Mouse (Mus musculus) embryonic fibroblast, embryonic 13.5 days (primary cell): ENCODE measurements around the gene Wdfy3. TPM values are rescaled to one million over a fixed set of nuclear protein-coding genes. Genes with fewer than 3 reads are reported as not detected.

Experiments
- H3K27ac ChIP-seq: 2 replicates; pipeline ENCODE4 v1.5.1; 2012; ENCODE audit warnings: low read length, control low read depth, inconsistent platforms; ENCODE audit not compliant: insufficient read depth
- H3K4me1 ChIP-seq: 2 replicates; pipeline ENCODE4 v1.6.1; 2011; ENCODE audit warnings: low read length; ENCODE audit not compliant: control insufficient read depth, insufficient read depth
- H3K4me3 ChIP-seq: 2 replicates; pipeline ENCODE4 v1.5.1; 2011; ENCODE audit warnings: mild to moderate bottlenecking, control low read depth, low read length; ENCODE audit not compliant: insufficient read depth
- CTCF ChIP-seq: IDR thresholded peaks from 2 replicates; pipeline ENCODE4 v1.5.1; 2011; ENCODE audit warnings: mild to moderate bottlenecking, control low read depth, low read length, moderate library complexity, borderline replicate concordance; ENCODE audit not compliant: insufficient read depth
- POLR2A ChIP-seq: IDR thresholded peaks from 2 replicates; pipeline ENCODE4 v1.6.1; 2011; ENCODE audit warnings: low read depth, mild to moderate bottlenecking, control low read depth, low read length, moderate library complexity
- polyA plus RNA-seq: library from polyadenylated mRNA; stranded (reverse); fragments of >200 nt; gene quantifications from 2 replicates; pipeline ENCODE4 v1.2.4, GENCODE M21; 2011; ENCODE audit warnings: low read depth; ENCODE audit not compliant: missing spikeins, insufficient read length

Wdfy3 gene
- polyA plus RNA-seq, 1 experiment = 38.5 TPM

DNA sequence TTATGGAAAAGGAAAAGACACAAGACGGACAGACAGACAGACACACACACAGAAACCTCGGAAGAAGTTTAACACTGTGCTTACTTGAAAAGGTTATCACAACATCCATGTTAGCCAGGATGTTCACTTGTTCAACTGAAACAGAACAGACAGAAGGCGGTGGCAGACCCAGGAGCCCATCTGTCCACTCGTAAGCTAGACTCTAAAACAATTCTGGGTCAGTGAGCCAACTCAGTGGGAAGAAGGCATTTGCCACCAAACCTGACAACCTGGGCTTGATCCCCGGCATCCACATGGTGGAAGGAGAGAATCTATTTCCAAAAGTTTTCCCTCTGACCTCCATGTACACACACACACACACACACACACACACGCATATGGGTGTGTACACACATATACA lies 237.7 kb downstream of the Wdfy3 start:
- no peak overlapping the region for H3K27ac ChIP-seq
- H3K4me1 ChIP-seq = no peaks in the 10 kb centered on the region
- TF ChIP-seq POLR2A (no peak), CTCF (no peak)
- no peak overlapping the region for H3K4me3 ChIP-seq

DNA sequence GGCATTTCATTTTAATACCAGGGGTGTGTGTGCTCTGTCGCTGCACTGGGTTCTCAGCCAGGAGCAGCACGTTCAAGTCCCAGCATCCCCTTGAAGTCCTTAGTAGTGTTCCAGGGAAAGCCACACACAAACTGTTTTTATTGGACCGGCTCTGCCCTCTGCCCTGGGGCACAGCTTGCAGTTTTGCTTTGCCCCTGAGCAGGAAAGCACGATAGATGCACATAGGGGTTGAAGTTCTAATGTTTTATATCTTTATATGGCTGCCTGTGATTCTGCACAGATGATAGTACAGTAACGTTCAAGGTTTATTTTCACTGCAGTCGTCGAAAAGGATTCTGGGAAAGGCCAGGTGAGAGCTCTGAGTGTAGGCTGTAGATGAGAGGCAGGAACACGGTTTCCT lies 239.5 kb downstream of the Wdfy3 start:
- TF ChIP-seq POLR2A = no peak
- no peak for TF ChIP-seq CTCF
- Histone ChIP-seq H3K4me1 (no peaks in the 10 kb centered on the region), H3K4me3 (no peak overlapping the region), H3K27ac (no peak overlapping the region)

DNA sequence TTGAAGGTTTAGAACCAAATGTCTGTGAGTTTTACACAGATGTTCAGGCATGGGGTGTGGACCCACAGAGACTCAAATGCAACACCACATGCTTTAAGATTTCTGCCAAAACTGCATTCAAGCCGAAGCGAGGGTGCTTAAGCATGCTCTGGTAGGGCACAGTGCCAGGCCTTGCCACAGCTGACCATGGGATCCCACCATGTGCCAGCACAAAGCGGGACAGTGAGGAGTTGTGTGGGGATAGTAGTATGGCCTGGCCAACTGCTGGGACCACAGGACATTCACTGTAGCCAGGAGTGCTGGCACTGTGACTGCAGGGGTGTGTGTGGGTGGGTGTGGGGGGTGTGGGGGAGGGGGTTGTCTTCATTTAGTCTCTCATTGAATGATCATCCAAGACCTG lies 240.8 kb downstream of the Wdfy3 start:
- Histone ChIP-seq H3K27ac (no peak overlapping the region), H3K4me1 (no peaks in the 10 kb centered on the region), H3K4me3 (no peak overlapping the region)
- TF ChIP-seq POLR2A (no peak), CTCF (no peak)

DNA sequence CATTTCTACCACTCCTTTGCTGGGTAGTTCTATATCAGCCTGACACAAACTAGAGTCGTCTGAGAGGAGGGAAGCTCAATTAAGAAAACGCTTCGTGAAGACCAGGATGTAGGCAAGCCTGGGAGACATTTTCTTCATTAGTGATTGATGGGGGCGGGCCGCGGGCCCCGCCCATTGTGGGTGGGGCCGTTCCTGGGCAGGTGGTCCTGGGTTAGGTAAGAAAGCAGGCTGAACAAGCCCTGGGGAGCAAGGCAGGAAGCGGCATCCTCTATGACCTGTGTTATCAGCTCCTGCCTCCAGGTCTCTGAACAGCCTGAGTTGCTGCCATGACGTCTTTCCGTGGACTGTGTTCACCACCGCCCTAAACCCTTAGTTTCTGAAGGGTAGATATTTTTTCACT lies 242.2 kb downstream of the Wdfy3 start:
- Histone ChIP-seq H3K27ac (no peak overlapping the region), H3K4me1 (no peaks in the 10 kb centered on the region), H3K4me3 (no peak overlapping the region)
- TF ChIP-seq CTCF = no peak
- TF ChIP-seq POLR2A = no peak

DNA sequence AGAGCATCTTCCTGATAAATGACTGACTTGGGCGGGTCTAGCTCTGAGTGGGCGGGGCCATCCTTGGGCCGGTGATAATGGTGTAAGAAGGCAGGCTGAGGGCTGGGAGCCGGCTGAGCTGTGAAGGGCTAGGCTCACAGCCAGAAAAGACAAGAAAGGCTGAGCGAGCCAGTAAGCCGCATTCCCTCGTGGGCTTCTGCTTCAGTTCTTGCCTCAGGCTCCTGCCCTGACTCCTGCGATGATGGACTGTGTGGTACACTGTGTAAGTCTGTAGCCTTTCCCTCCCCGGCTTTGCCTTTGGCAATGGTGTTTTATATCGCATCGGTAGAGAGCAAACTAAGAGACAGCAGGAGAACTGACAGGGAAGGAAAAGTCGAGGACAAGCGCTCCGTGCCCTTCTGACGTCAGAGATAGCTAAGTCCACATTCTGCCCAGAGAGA lies 243.2 kb downstream of the Wdfy3 start:
- no peak overlapping the region for H3K27ac ChIP-seq
- H3K4me3 ChIP-seq = no peak overlapping the region
- TF ChIP-seq CTCF (no peak), POLR2A (no peak)
- no peaks in the 10 kb centered on the region for H3K4me1 ChIP-seq

DNA sequence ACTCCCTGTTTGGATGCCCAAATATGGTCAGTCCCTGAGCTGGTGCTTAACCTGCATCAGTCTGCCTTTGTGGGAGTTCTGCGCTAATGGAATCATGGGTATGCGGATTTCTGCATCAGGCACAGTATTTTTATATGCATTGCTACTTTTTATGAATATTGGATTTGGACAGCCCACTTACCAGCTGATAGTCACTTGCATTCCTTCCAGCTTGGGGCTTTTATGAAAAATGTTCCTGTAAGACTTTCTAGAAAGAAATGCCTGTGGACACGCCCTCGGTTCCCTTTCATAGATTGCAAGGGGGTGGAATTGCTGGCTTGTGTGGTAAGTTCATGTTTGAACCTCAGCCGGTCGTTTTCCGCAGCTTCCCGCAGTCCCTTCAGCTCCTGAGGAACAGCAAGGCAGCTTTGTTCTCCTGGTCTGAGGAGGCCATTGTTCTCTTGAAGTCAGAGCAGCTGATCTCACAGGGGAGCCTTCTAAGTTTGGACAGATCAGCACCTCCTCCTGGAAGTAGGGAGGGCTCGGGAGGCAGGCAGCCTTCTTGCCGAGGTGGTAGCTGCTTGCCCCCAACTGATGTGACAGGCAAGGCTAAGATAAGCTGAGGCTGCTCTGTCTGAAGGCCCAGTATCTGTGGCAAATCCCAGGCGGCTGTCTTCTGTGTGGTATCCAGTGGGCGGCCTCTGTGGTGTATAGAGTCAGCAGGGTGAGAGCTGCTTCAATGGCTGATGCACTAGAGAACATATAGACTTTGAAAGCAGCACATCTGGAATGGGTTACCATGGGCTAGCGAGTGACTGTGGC lies 244.4 kb downstream of the Wdfy3 start:
- H3K27ac ChIP-seq = peak overlapping the region; percentile 69
- H3K4me1 ChIP-seq = no peaks in the 10 kb centered on the region
- no peak for TF ChIP-seq CTCF
- no peak for TF ChIP-seq POLR2A
- H3K4me3 ChIP-seq = no peak overlapping the region

DNA sequence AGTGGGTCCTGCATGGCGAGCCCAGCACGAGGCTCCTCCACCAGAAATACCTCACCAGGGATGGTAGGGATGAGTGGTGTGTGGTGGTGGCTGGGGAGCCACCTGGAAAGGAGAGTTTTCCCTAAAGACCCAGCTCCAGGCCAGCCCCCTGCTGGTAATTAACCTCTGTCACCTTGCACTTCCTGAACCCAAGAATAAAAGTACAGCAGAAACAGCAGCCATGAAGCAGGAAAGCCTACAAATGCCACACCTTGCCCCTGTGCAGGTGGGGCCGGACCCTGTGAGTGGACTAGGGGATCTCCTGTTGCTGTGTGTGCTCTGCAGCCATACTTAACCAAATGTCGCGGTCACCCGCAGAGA lies 247.4 kb downstream of the Wdfy3 start:
- Histone ChIP-seq H3K27ac (no peak overlapping the region), H3K4me3 (no peak overlapping the region), H3K4me1 (no peaks in the 10 kb centered on the region)
- TF ChIP-seq CTCF = no peak
- TF ChIP-seq POLR2A = no peak

DNA sequence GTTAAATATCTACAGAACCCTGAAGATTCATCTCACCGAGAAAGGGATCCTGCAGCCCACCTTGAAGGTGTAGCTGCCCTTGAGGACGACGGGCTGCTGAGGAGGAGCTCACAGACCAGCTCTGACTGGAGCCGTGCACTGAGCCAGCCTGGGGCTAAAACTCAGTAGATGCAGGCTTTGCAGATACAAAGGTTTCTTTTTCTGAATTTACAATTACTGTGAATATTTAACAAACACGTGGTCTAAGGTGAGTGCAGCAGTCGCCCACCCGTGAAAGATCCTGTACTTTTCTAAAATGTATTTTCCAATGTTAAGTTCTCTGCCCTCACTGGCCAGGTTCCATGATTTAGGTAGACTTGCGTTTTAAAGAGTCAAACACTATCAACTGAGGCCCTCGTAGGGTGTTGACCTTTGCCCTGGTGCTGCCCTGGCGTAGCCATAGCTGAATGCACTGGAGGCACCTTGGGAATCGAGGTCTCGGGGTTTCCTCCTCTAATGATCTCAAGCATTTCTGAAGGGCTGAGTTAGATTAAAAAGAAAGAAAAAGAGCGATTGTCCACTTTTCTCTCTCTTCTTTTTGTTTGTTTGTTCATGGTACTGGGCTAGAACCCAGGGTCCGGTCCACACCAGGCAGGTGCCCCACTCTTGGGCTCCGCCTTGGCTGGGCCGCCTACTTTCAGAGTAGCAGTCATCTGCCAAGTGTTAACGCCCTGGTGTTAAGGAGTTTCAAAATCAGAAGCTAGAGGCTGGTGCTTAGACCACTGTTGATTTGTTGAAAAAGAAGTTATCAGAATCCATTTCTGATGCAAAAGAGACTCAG lies 248.0 kb downstream of the Wdfy3 start:
- Histone ChIP-seq H3K27ac (no peak overlapping the region), H3K4me3 (no peak overlapping the region), H3K4me1 (no peaks in the 10 kb centered on the region)
- no peak for TF ChIP-seq CTCF
- no peak for TF ChIP-seq POLR2A

DNA sequence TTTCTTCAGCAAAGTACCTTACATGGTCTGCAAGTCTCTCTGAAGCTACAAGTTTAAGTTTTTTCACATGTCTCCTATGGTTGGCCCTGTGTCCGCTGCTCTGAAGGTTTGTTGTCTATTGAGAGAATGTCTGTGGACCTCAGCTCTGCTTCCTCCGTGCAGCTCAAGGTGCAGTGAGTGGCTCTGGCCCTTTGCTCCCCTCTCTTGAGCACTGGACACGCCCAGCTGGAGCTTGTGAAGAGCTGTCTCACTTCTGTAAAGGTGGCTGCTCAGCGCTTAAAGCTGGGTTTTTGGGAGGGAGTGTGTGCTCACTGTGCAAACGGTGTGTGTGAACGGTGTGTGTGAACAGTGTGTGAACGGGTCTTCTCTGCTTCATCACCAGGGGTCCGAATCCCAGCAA lies 248.7 kb downstream of the Wdfy3 start:
- no peak overlapping the region for H3K27ac ChIP-seq
- no peaks in the 10 kb centered on the region for H3K4me1 ChIP-seq
- H3K4me3 ChIP-seq = no peak overlapping the region
- TF ChIP-seq POLR2A = no peak

DNA sequence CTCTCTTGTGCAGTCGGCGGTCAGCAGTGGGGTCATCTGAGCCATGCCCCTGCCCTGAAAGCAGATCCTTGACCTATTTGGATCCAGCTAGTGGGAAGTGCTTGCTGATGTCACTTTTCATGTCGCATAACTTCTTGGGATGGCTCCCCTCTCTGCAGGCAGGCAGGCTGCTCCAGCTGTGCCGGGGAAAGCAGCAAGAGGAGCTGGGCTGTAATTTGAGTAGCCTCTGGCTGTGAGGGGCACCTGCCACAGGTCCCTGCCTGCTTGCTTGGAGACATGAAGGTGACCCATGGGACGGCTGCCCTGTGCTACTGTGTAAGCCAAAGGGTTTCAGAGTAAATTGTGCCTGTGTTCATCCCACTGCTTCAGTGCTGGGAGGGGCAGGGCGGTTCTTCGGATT lies 249.9 kb downstream of the Wdfy3 start:
- Histone ChIP-seq H3K27ac (no peak overlapping the region), H3K4me1 (no peaks in the 10 kb centered on the region), H3K4me3 (no peak overlapping the region)
- TF ChIP-seq POLR2A (no peak), CTCF (no peak)

DNA sequence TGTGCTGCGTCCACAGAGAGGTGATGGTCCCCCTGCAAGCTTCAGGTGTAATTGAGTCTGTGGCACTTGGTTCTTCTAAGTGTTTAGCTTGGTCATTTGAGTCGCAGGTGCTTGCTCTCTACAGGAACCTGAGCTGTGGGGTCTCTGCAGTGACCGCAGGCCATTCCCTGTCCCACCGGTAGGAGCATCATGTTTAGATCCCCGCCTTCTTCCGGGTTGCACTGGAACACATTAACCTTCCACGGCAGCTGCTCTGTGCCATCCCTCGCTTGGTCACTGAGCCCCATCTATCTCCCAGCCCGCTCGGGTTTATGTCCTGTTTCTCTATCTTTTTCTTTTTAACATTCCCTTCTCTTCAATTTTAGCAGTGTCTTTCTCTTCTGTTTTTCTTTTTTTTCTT lies 250.5 kb downstream of the Wdfy3 start:
- no peak overlapping the region for H3K27ac ChIP-seq
- H3K4me3 ChIP-seq = no peak overlapping the region
- H3K4me1 ChIP-seq = no peaks in the 10 kb centered on the region
- no peak for TF ChIP-seq POLR2A
- no peak for TF ChIP-seq CTCF
